Mouse (Mus musculus): ENCODE results near the gene Hdac9. TPM values are rescaled to one million over a fixed set of nuclear protein-coding genes. Genes with fewer than 3 reads are reported as not detected.
A peak's percentile ranks its signal among the peaks of the same experiment; 100 is the strongest.

Gene Hdac9
- polyA plus RNA-seq, 2 experiments from 2014 or later = 3.2 to 3.6 TPM

- no peak for ATAC-seq
Observed at GRCm38 (mm10) chr12:34587171-34587570, 329.7 kb downstream of the Hdac9 start.

- ATAC-seq = no peak
Observed at GRCm38 (mm10) chr12:34582522-34582921, 334.4 kb downstream of the Hdac9 start.

- no peak for ATAC-seq
Observed at GRCm38 (mm10) chr12:34579220-34579619, 337.7 kb downstream of the Hdac9 start.

DNA sequence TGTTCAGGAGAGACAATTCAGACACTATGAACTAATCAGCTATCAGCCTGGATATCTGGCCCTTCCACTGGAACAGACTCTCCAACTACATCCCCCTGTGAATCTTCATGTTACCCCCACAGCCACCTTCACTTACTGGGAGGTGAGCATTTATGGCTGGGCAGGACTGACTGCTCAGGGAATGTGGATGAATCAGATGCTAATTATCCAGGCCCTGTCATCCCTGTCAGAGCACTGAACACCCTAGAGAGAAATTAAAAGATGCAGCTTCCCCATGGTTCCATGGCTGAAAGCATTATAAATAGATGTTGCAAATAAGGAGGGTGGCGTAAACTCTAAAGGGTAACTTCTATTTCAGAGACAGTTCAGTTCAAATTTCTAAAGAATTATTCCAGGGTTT lies 345.8 kb downstream of the Hdac9 start:
- no peak for ATAC-seq

- no peak for ATAC-seq
Observed at GRCm38 (mm10) chr12:34569472-34569871, 347.4 kb downstream of the Hdac9 start.

- ATAC-seq = no peak
Observed at GRCm38 (mm10) chr12:34569052-34569451, 347.8 kb downstream of the Hdac9 start.

- peak; percentile 58 for ATAC-seq
Observed at GRCm38 (mm10) chr12:34562331-34562730, 354.6 kb downstream of the Hdac9 start.

- no peak for ATAC-seq
Observed at GRCm38 (mm10) chr12:34559001-34559400, 357.9 kb downstream of the Hdac9 start.

DNA sequence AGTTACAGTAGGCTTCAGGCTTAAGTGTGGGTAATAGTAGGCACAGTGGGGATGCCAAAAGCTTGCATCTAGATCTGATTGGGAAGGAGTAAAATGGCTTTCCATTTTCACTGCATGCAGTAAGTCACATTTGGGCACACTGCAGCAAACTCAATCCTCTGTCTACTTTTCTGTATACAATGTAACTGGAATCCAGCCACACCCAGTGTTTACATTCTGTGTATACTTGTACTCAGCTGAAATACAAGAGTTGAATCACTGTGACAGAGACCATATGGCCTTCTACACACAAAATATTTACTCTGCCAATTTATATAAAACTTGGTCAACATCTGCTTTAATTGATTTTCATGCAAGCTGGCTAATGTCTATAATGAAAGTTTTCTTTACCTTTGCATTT lies 362.1 kb downstream of the Hdac9 start:
- ATAC-seq = no peak

DNA sequence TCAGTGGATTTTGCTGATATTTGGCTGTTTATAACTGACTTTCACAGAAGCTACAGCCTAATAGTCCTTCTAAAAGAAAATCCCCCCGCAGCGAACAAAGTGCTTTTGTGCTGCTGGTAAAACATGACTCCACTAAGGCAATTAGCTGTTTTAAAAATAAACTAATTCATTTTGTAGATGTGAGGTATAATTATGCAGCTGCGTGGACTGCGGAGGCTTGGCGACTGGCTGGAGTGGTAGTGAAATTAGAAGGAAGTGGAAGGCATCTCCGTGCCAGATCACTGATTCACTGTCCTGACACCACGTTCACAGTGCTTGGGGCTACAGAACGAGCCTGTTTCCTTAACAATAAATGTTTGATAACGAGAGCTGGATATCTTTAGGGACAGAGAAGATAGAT lies 366.6 kb downstream of the Hdac9 start:
- no peak for ATAC-seq

DNA sequence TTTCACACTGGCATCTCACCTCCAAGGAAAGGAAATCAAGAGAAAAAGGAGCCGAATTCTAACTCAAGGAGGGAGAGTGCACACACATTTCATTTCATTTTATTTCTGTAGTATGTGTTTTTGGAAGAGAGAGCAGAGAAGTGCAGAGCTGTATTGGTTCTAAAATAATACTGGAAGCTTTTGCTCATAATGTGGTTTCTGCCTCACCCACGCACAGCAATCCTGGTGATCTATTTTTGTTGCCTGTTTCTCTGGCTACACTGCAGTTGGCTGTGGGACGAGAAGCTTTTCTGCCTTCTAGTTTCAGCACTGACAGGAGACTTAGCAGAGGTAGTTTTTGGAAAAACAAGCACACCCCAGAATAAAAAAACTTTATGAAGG lies 387.7 kb downstream of the Hdac9 start:
- peak; percentile 32 for ATAC-seq

- no peak for ATAC-seq
Observed at GRCm38 (mm10) chr12:34528201-34529164, 388.4 kb downstream of the Hdac9 start.

- no peak for ATAC-seq
Observed at GRCm38 (mm10) chr12:34527761-34528160, 389.1 kb downstream of the Hdac9 start.

GRCm38 (mm10) chr12:34521468-34521867 lies 395.4 kb downstream of the Hdac9 start:
- no peak for ATAC-seq

DNA sequence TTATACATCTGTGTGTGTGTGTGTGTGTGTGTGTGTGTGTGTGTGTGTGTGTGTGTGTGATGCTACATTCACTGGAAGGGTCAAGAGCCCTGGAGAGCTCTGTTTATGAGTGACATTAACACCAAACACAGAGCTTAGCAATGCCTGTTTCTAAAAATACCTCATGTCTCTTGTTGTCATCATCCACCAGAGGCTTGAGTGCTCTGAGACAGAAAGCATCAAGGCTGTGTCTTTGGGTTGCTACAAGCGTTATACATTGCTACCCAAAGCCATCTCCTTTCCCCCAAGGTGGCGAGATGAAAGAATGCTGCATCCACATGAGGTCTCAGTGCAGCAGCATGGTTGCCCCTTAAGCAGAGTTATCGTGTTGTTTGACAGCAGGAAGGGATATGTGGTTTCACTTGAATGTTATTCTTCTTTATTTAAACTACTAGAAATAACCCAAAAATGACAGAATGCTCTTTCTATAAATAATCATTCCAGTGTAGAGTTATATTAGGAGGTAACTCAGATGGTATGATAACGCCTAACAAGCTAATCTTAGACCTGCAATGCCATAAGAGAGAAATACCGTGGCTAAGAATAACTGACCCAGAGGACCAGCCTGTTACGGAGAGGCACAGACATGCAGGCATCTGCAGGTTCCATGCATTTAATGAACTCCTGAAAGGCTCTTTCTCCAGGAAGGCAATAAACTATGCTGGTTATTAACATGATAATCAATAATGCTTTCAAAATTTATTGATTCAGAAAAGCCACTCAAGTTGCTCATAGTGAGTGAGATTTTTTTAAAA lies 399.9 kb downstream of the Hdac9 start:
- ATAC-seq = no peak

DNA sequence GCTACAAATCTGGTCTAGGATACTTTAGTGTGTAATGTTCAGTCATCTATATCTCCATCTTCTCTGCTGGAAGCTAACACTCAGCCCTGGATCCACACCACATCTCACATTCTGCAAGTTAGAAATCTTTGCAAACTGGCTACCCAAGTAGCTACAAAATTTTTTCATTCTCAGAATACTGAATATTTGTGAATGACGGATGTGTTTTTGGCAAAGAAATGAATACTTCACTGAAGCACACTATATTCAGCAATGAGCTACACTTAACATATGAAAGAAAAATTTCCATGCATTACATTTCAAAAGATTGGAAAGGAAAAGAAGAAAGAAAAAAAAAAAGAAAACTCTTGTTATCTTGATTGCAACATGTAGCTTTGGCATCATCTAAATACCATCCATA lies 410.6 kb downstream of the Hdac9 start:
- ATAC-seq = no peak

GRCm38 (mm10) chr12:34498751-34499626 lies 417.9 kb downstream of the Hdac9 start:
- ATAC-seq = no peak

DNA sequence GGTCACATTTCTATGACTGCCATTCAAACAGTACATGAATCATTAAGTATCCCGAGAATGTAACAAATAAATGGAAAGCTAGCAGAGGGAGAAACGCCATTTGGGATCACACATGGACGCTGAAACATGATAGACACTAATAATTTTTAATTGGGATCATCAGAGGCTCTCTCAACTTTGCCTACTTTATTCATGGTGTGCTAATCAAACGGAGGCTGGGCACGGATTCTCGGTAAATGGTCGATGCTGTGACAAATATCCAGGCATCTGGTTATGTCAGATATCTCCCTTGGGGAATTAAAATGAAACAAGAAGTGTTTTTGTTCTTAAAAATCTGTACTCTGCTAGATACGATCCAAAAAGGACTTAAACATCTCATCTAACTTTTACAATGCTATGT lies 418.6 kb downstream of the Hdac9 start:
- ATAC-seq = no peak

DNA sequence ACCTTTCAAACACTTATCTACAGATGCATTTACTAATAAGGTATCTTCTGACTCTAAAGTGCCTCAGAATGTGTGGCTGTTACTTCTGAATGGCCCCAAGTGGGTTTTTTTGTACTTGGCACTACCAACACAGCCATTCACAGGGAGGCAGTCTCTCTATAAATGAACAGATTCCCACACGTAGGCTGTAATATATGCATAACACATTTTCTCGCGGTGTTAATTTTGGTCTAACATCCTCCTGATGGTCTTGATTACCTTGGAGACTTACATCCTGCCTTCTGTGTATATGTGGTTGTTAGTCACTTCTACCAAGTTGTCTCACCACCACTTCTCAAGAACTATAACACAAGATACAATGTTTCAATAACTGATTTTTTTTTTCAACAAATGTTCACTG lies 419.2 kb downstream of the Hdac9 start:
- ATAC-seq = peak; percentile 79

- ATAC-seq = peak; percentile 75
Observed at GRCm38 (mm10) chr12:34495940-34496339, 421.0 kb downstream of the Hdac9 start.

GRCm38 (mm10) chr12:34489629-34490028 lies 427.3 kb downstream of the Hdac9 start:
- ATAC-seq = peak; percentile 82

DNA sequence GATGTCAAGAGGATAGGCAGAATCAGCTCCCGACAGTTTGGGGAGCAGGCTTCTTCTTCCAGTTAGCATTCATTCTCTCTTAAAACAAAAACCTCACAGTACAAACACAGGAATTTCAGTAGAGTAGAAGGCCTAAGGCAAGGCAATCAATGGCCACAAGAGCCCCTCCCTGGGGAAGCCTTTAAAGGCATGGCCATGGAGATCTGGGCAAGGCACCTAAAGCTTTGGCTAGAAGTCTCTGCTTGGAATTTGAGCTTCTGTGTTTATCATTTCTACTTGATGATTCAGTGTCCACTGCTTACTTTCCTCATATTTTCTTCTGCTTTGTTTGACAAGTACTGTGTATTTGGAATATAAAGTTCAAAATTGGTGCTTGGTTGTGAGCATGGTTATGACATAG lies 429.2 kb downstream of the Hdac9 start:
- no peak for ATAC-seq

DNA sequence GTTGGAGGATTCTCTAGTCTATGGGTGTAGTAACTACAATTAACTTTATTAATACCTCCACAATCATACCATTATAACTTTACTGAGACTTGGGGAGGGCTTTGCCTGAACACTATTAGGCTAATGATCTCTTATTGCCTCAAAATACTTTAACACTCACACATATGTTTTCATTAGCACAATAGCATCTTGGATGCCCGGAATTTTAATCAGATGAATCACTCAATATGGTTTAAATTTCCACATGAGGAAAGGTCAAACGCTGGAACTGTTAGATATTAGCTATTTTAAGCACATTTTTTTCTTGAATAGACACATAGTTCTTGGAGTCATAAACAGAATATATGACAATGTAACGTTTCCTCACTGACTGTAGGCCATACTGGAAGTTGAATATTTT lies 429.9 kb downstream of the Hdac9 start:
- ATAC-seq = no peak
